Mouse (Mus musculus) neural tube, embryonic 14.5 days (tissue): Measurements from ENCODE around the gene Lgalsl. TPM values are rescaled to one million over a fixed set of nuclear protein-coding genes. Genes with fewer than 3 reads are reported as not detected.
A peak's percentile ranks its signal among the peaks of the same experiment; 100 is the strongest.

Source experiments
- ATAC-seq: fragments of 200-750 bp; cut with Nextera tagmentation; 2 replicates; pipeline ENCODE4 v1.8.0; 2017; ENCODE audit warnings: low read depth, mild to moderate bottlenecking, moderate TSS enrichment, moderate library complexity
- H3K27ac ChIP-seq: fragments of 300-500 bp; sonication (generic); 2 replicates; pipeline ENCODE4 v1.5.1; 2014; ENCODE audit warnings: low read depth, mild to moderate bottlenecking, control low read depth, low read length, moderate library complexity, mixed read lengths
- H3K27me3 ChIP-seq: fragments of 300-500 bp; sonication (generic); 2 replicates; pipeline ENCODE4 v1.6.1; 2014; ENCODE audit warnings: low read length; ENCODE audit not compliant: control insufficient read depth, insufficient read depth
- H3K36me3 ChIP-seq: fragments of 300-500 bp; sonication (generic); 2 replicates; pipeline ENCODE4 v1.6.1; 2014; ENCODE audit warnings: low read length, mixed read lengths; ENCODE audit not compliant: control insufficient read depth, insufficient read depth
- H3K4me1 ChIP-seq: fragments of 300-500 bp; sonication (generic); 2 replicates; pipeline ENCODE4 v1.6.1; 2014; ENCODE audit warnings: low read length; ENCODE audit not compliant: control insufficient read depth, insufficient read depth
- H3K4me2 ChIP-seq: fragments of 300-500 bp; sonication (generic); 2 replicates; pipeline ENCODE4 v1.6.1; 2014; ENCODE audit warnings: mild to moderate bottlenecking, low read depth, low read length, control low read depth
- H3K4me3 ChIP-seq: fragments of 300-500 bp; sonication (generic); 2 replicates; pipeline ENCODE4 v1.5.1; 2014; ENCODE audit warnings: low read depth, low read length, control low read depth, mixed read lengths
- H3K9ac ChIP-seq: fragments of 300-500 bp; sonication (generic); replicated peaks from 2 replicates; pipeline ENCODE4 v1.6.1; 2014; ENCODE audit warnings: low read depth, mild to moderate bottlenecking, control low read depth, low read length, mixed read lengths
- H3K9me3 ChIP-seq: fragments of 300-500 bp; sonication (generic); 2 replicates; pipeline ENCODE4 v1.6.1; 2016; ENCODE audit warnings: low read length; ENCODE audit not compliant: control insufficient read depth
- WGBS: fragments of 180-500 bp; shearing (Covaris S2); extraction: QIAGEN DNeasy Blood & Tissue Kit; methylation state at CpG from one replicate; pipeline ENCODE4 v1.1.7; 2014; 5-methylcytosine and 5-hydroxymethylcytosine counted together
- polyA plus RNA-seq: library from polyadenylated mRNA; unstranded; fragments of >200 nt; fragmentation: Nextera tagmentation; extraction: Ambion mirVana; gene quantifications from 2 replicates; pipeline ENCODE4 v1.2.1, GENCODE M21; 2014

The Lgalsl gene
- polyA plus RNA-seq, 1 experiment from 2014 or later = 70.4 TPM

GRCm38 (mm10) chr11:20806659-20807058, 24.2 kb downstream of the Lgalsl start:
- Histone ChIP-seq H3K27me3 (no peaks in the 10 kb centered on the region), H3K4me1 (no peaks in the 10 kb centered on the region), H3K36me3 (no peaks in the 10 kb centered on the region), H3K27ac (no peak overlapping the region), H3K9ac (no peak overlapping the region), H3K4me3 (no peak overlapping the region), H3K9me3 (no peaks in the 10 kb centered on the region), H3K4me2 (no peak overlapping the region)
- 91% methylated on average over 5 of the region's 5 CpGs for WGBS
- ATAC-seq = no peak

GRCm38 (mm10) chr11:20805604-20806249, 25.1 kb downstream of the Lgalsl start:
- H3K4me3 ChIP-seq = no peak overlapping the region
- 67% methylated on average over 4 of the region's 4 CpGs for WGBS

GRCm38 (mm10) chr11:20804416-20804815, 26.4 kb downstream of the Lgalsl start:
- H3K9me3 ChIP-seq = no peaks in the 10 kb centered on the region
- H3K4me1 ChIP-seq = no peaks in the 10 kb centered on the region
- H3K4me2 ChIP-seq = no peak overlapping the region
- ATAC-seq = no peak
- no peaks in the 10 kb centered on the region for H3K27me3 ChIP-seq
- H3K4me3 ChIP-seq = no peak overlapping the region
- no peak overlapping the region for H3K9ac ChIP-seq
- 93% methylated on average over 4 of the region's 4 CpGs for WGBS
- H3K27ac ChIP-seq = no peak overlapping the region
- no peaks in the 10 kb centered on the region for H3K36me3 ChIP-seq

More at GRCm38 (mm10) chr11:20805604-20806249, 25.1 kb downstream of the Lgalsl start:
- Histone ChIP-seq H3K9me3 (no peaks in the 10 kb centered on the region), H3K9ac (no peak overlapping the region), H3K27ac (no peak overlapping the region), H3K27me3 (no peaks in the 10 kb centered on the region), H3K36me3 (no peaks in the 10 kb centered on the region), H3K4me2 (no peak overlapping the region), H3K4me1 (no peaks in the 10 kb centered on the region)
- ATAC-seq = no peak

GRCm38 (mm10) chr11:20800277-20801092, 30.4 kb downstream of the Lgalsl start:
- Histone ChIP-seq H3K4me1 (no peaks in the 10 kb centered on the region), H3K9me3 (no peaks in the 10 kb centered on the region), H3K4me2 (peak overlapping the region; percentile 12; the same call in 1 of the 2 replicates), H3K36me3 (no peaks in the 10 kb centered on the region), H3K27me3 (no peaks in the 10 kb centered on the region), H3K9ac (no peak overlapping the region), H3K4me3 (no peak overlapping the region), H3K27ac (0 out of 2 replicates have a peak overlapping the region, but pooled peaks have one; percentile 18)
- 21% methylated on average over 14 of the region's 14 CpGs for WGBS
- ATAC-seq = peak; percentile 46; the same call in 1 of the 2 replicates

GRCm38 (mm10) chr11:20797841-20798240, 33.0 kb downstream of the Lgalsl start:
- Histone ChIP-seq H3K4me2 (no peak overlapping the region), H3K9me3 (no peaks in the 10 kb centered on the region), H3K27me3 (no peaks in the 10 kb centered on the region), H3K4me1 (no peaks in the 10 kb centered on the region), H3K9ac (no peak overlapping the region), H3K36me3 (no peaks in the 10 kb centered on the region), H3K27ac (no peak overlapping the region), H3K4me3 (no peak overlapping the region)
- no peak for ATAC-seq
- WGBS = 94% methylated on average over 6 of the region's 6 CpGs

- Histone ChIP-seq H3K9me3 (no peaks in the 10 kb centered on the region), H3K27ac (no peak overlapping the region), H3K27me3 (no peaks in the 10 kb centered on the region), H3K9ac (no peak overlapping the region), H3K4me1 (no peaks in the 10 kb centered on the region), H3K36me3 (no peaks in the 10 kb centered on the region), H3K4me2 (no peak overlapping the region), H3K4me3 (no peak overlapping the region)
- 71% methylated on average over 2 of the region's 2 CpGs for WGBS
- ATAC-seq = no peak
These were observed 35.4 kb downstream of the Lgalsl start for GRCm38 (mm10) chr11:20795466-20795865.

- Histone ChIP-seq H3K9ac (no peak overlapping the region), H3K4me1 (no peaks in the 10 kb centered on the region), H3K4me2 (no peak overlapping the region), H3K4me3 (no peak overlapping the region), H3K27ac (no peak overlapping the region), H3K27me3 (no peaks in the 10 kb centered on the region), H3K36me3 (no peaks in the 10 kb centered on the region), H3K9me3 (no peaks in the 10 kb centered on the region)
- ATAC-seq = peak; percentile 45; the same call in 1 of the 2 replicates
- 51% methylated on average over 11 of the region's 11 CpGs for WGBS
These were observed 36.0 kb downstream of the Lgalsl start for GRCm38 (mm10) chr11:20794913-20795254.

GRCm38 (mm10) chr11:20794196-20794912, 36.5 kb downstream of the Lgalsl start:
- H3K4me2 ChIP-seq = no peak overlapping the region

GRCm38 (mm10) chr11:20793676-20794075, 37.2 kb downstream of the Lgalsl start:
- 48% methylated on average over 4 of the region's 4 CpGs for WGBS

More at GRCm38 (mm10) chr11:20794196-20794912, 36.5 kb downstream of the Lgalsl start:
- no peaks in the 10 kb centered on the region for H3K4me1 ChIP-seq
- no peaks in the 10 kb centered on the region for H3K36me3 ChIP-seq
- no peaks in the 10 kb centered on the region for H3K27me3 ChIP-seq
- peak; percentile 95 for ATAC-seq
- H3K9ac ChIP-seq = no peak overlapping the region
- WGBS = 27% methylated on average over 10 of the region's 10 CpGs
- no peak overlapping the region for H3K27ac ChIP-seq
- H3K4me3 ChIP-seq = no peak overlapping the region
- H3K9me3 ChIP-seq = no peaks in the 10 kb centered on the region

More at GRCm38 (mm10) chr11:20793676-20794075, 37.2 kb downstream of the Lgalsl start:
- Histone ChIP-seq H3K27ac (no peak overlapping the region), H3K9me3 (no peaks in the 10 kb centered on the region), H3K4me2 (no peak overlapping the region), H3K36me3 (no peaks in the 10 kb centered on the region), H3K4me1 (no peaks in the 10 kb centered on the region), H3K4me3 (no peak overlapping the region), H3K9ac (no peak overlapping the region), H3K27me3 (no peaks in the 10 kb centered on the region)
- no peak for ATAC-seq
